In genomic region chr17:31287216-31287615, GRCm38 (mm10) we compare ENCODE assay signal across 24 mouse cellular contexts.
"Had no signal": no experiment of that assay in that cellular context is flagged by ENCODE, and none has a peak within 500 bp of the region (broad histone marks: within the 10 kb centered on the region; RNA-seq: fewer than 3 reads in every experiment).

No protein-coding gene starts in this region.

- H3K9me3 ChIP-seq: kidney, embryonic 15.5 days; limb, embryonic 10.5 days; limb, embryonic 13.5 days; liver, embryonic 12.5 days; liver, embryonic 15.5 days; lung, embryonic 15.5 days; megakaryocyte, embryonic 14.5 days; midbrain, embryonic 10.5 days; midbrain, embryonic 13.5 days had no signal

- DNase-seq: kidney, postnatal 10 days; kidney, postnatal 36 days; liver; lung, adult 18-20 months; lung, postnatal 10 days; lung, postnatal 36 days; right cerebral cortex, adult 18-20 months; right cerebral cortex, postnatal 14 days; right cerebral cortex, postnatal 4 days; thymus, adult 2 months; thymus, postnatal 14 days; thymus, postnatal 4 days had no signal

- H3K36me3 ChIP-seq: kidney, embryonic 15.5 days; limb, embryonic 10.5 days; limb, embryonic 13.5 days; liver, embryonic 12.5 days; liver, embryonic 15.5 days; lung, embryonic 15.5 days; midbrain, embryonic 10.5 days; midbrain, embryonic 13.5 days had no signal

- H3K4me3 ChIP-seq: kidney, embryonic 15.5 days; limb, embryonic 10.5 days; limb, embryonic 13.5 days; liver, embryonic 12.5 days; liver, embryonic 15.5 days; lung, embryonic 15.5 days; megakaryocyte, embryonic 14.5 days; midbrain, embryonic 10.5 days; midbrain, embryonic 13.5 days; myocyte had no signal

- H3K4me2 ChIP-seq: kidney, embryonic 15.5 days; limb, embryonic 13.5 days; liver, embryonic 12.5 days; liver, embryonic 15.5 days; lung, embryonic 15.5 days; midbrain, embryonic 13.5 days had no signal

- ATAC-seq: liver, embryonic 12.5 days; midbrain, embryonic 13.5 days; midbrain, embryonic 16.5 days had no signal

- H3K27ac ChIP-seq: kidney, embryonic 15.5 days; limb, embryonic 10.5 days; limb, embryonic 13.5 days; liver, embryonic 12.5 days; liver, embryonic 15.5 days; lung, embryonic 15.5 days; midbrain, embryonic 10.5 days; midbrain, embryonic 13.5 days; stomach, postnatal 0 days had no signal

- H3K27me3 ChIP-seq: liver, embryonic 15.5 days; lung, embryonic 15.5 days; midbrain, embryonic 13.5 days had no signal

- H3K4me1 ChIP-seq: kidney, embryonic 15.5 days; limb, embryonic 13.5 days; liver, embryonic 12.5 days; lung, embryonic 15.5 days had no signal

- H3K9ac ChIP-seq: kidney, embryonic 15.5 days; limb, embryonic 13.5 days; liver, embryonic 12.5 days; liver, embryonic 15.5 days; lung, embryonic 15.5 days; midbrain, embryonic 13.5 days had no signal
